Mouse (Mus musculus): Measurements from ENCODE around the gene Vcl. TPM values are rescaled to one million over a fixed set of nuclear protein-coding genes. Genes with fewer than 3 reads are reported as not detected.

Vcl gene
- polyA plus RNA-seq, 1 experiment from 2014 or later: 43.8 TPM

GRCm38 (mm10) chr14:21076501-21077194, 147.4 kb downstream of the Vcl start:
- no peaks in the 10 kb centered on the region for H3K4me1 ChIP-seq (ENCODE audit: control insufficient read depth, insufficient read depth, low read length)
- 46% methylated on average over 7 of the region's 7 CpGs for WGBS
- peak overlapping the region; percentile 51 for H3K4me3 ChIP-seq (ENCODE audit: low read depth, low read length)
- no peaks in the 10 kb centered on the region for H3K27me3 ChIP-seq (ENCODE audit: control insufficient read depth, insufficient read depth, low read length)
- H3K9ac ChIP-seq (replicated peaks; ENCODE audit: low read length): peak overlapping the region; percentile 83
- ATAC-seq (replicated peaks; ENCODE audit: insufficient number of reproducible peaks, low FRiP score, low TSS enrichment, low read depth) (peak; percentile 75), DNase-seq (ENCODE audit: low spot score) (no peak)
- H3K9me3 ChIP-seq (replicated peaks; ENCODE audit: control insufficient read depth, low read length): no peaks in the 10 kb centered on the region
- H3K27ac ChIP-seq (replicated peaks; ENCODE audit: low read depth, low read length): no peak overlapping the region
- no peaks in the 10 kb centered on the region for H3K36me3 ChIP-seq (replicated peaks; ENCODE audit: control insufficient read depth, insufficient read depth, low read depth, low read length)
- peak overlapping the region; percentile 82 for H3K4me2 ChIP-seq (ENCODE audit: low read depth, low read length)

GRCm38 (mm10) chr14:21077939-21078338, 148.7 kb downstream of the Vcl start:
- Histone ChIP-seq H3K4me1 (ENCODE audit: control insufficient read depth, insufficient read depth, low read length) (no peaks in the 10 kb centered on the region), H3K9me3 (replicated peaks; ENCODE audit: control insufficient read depth, low read length) (no peaks in the 10 kb centered on the region), H3K4me2 (ENCODE audit: low read depth, low read length) (no peak overlapping the region), H3K9ac (replicated peaks; ENCODE audit: low read length) (no peak overlapping the region), H3K27ac (replicated peaks; ENCODE audit: low read depth, low read length) (no peak overlapping the region), H3K36me3 (replicated peaks; ENCODE audit: control insufficient read depth, insufficient read depth, low read depth, low read length) (no peaks in the 10 kb centered on the region), H3K27me3 (ENCODE audit: control insufficient read depth, insufficient read depth, low read length) (no peaks in the 10 kb centered on the region), H3K4me3 (ENCODE audit: low read depth, low read length) (no peak overlapping the region)
- 80% methylated on average over 4 of the region's 4 CpGs for WGBS
- DNase-seq (ENCODE audit: low spot score) (no peak), ATAC-seq (replicated peaks; ENCODE audit: insufficient number of reproducible peaks, low FRiP score, low TSS enrichment, low read depth) (no peak)

GRCm38 (mm10) chr14:21078511-21078910, 149.3 kb downstream of the Vcl start:
- H3K36me3 ChIP-seq (replicated peaks; ENCODE audit: control insufficient read depth, insufficient read depth, low read depth, low read length): no peaks in the 10 kb centered on the region
- no peak overlapping the region for H3K4me2 ChIP-seq (ENCODE audit: low read depth, low read length)
- H3K4me1 ChIP-seq (ENCODE audit: control insufficient read depth, insufficient read depth, low read length): no peaks in the 10 kb centered on the region
- DNase-seq (ENCODE audit: low spot score) (no peak), ATAC-seq (replicated peaks; ENCODE audit: insufficient number of reproducible peaks, low FRiP score, low TSS enrichment, low read depth) (no peak)
- no peaks in the 10 kb centered on the region for H3K9me3 ChIP-seq (replicated peaks; ENCODE audit: control insufficient read depth, low read length)
- H3K9ac ChIP-seq (replicated peaks; ENCODE audit: low read length): no peak overlapping the region
- H3K27ac ChIP-seq (replicated peaks; ENCODE audit: low read depth, low read length): no peak overlapping the region
- no peaks in the 10 kb centered on the region for H3K27me3 ChIP-seq (ENCODE audit: control insufficient read depth, insufficient read depth, low read length)
- no peak overlapping the region for H3K4me3 ChIP-seq (ENCODE audit: low read depth, low read length)

- Histone ChIP-seq H3K9me3 (replicated peaks; ENCODE audit: control insufficient read depth, low read length) (no peaks in the 10 kb centered on the region), H3K4me1 (ENCODE audit: control insufficient read depth, insufficient read depth, low read length) (no peaks in the 10 kb centered on the region; the same call in 1 of the 2 replicates), H3K9ac (replicated peaks; ENCODE audit: low read length) (no peak overlapping the region), H3K4me3 (ENCODE audit: low read depth, low read length) (no peak overlapping the region), H3K27ac (replicated peaks; ENCODE audit: low read depth, low read length) (no peak overlapping the region), H3K4me2 (ENCODE audit: low read depth, low read length) (no peak overlapping the region), H3K36me3 (replicated peaks; ENCODE audit: control insufficient read depth, insufficient read depth, low read depth, low read length) (no peaks in the 10 kb centered on the region), H3K27me3 (ENCODE audit: control insufficient read depth, insufficient read depth, low read length) (no peaks in the 10 kb centered on the region)
- 54% methylated on average over 1 of the region's 1 CpGs for WGBS
- DNase-seq (ENCODE audit: low spot score) (no peak), ATAC-seq (replicated peaks; ENCODE audit: insufficient number of reproducible peaks, low FRiP score, low TSS enrichment, low read depth) (no peak)
These were observed 153.6 kb downstream of the Vcl start for GRCm38 (mm10) chr14:21082823-21083222.

Other genes starting within 250 kb of the Vcl start
- gene Fut11, start 234.4 kb upstream of the Vcl start, polyA plus RNA-seq (2014; fragmentation: Nextera tagmentation; extraction: Ambion mirVana): 19.9 and 21.0 TPM in 2 replicates
- 254 and 257 TPM in 2 replicates for gene Chchd1, start 226.4 kb upstream of the Vcl start, polyA plus RNA-seq (2014; fragmentation: Nextera tagmentation; extraction: Ambion mirVana)
- gene Zswim8, start 221.8 kb upstream of the Vcl start, polyA plus RNA-seq (2014; fragmentation: Nextera tagmentation; extraction: Ambion mirVana): 21.6 and 24.3 TPM in 2 replicates
- gene Ndst2, start 194.8 kb upstream of the Vcl start, polyA plus RNA-seq (2014; fragmentation: Nextera tagmentation; extraction: Ambion mirVana): 23.3 and 24.5 TPM in 2 replicates
- gene Camk2g, start 135.3 kb upstream of the Vcl start, polyA plus RNA-seq (2014; fragmentation: Nextera tagmentation; extraction: Ambion mirVana): 47.1 and 58.4 TPM in 2 replicates
- 0.83 and 1.0 TPM in 2 replicates for gene Plau, start 92.7 kb upstream of the Vcl start, polyA plus RNA-seq (2014; fragmentation: Nextera tagmentation; extraction: Ambion mirVana)
- gene Ap3m1, start 123.1 kb downstream of the Vcl start, polyA plus RNA-seq (2014; fragmentation: Nextera tagmentation; extraction: Ambion mirVana): 111 and 118 TPM in 2 replicates
- gene Adk, start 123.2 kb downstream of the Vcl start, polyA plus RNA-seq (2014; fragmentation: Nextera tagmentation; extraction: Ambion mirVana): 152 and 178 TPM in 2 replicates